Mouse (Mus musculus) embryonic fibroblast, embryonic 13.5 days (primary cell): Measurements from ENCODE around the gene Rapgef5.

Experiments
- CTCF ChIP-seq: IDR thresholded peaks from 2 replicates; pipeline ENCODE4 v1.5.1; 2011; ENCODE audit warnings: mild to moderate bottlenecking, control low read depth, low read length, moderate library complexity, borderline replicate concordance; ENCODE audit not compliant: insufficient read depth
- POLR2A ChIP-seq: IDR thresholded peaks from 2 replicates; pipeline ENCODE4 v1.6.1; 2011; ENCODE audit warnings: low read depth, mild to moderate bottlenecking, control low read depth, low read length, moderate library complexity

DNA sequence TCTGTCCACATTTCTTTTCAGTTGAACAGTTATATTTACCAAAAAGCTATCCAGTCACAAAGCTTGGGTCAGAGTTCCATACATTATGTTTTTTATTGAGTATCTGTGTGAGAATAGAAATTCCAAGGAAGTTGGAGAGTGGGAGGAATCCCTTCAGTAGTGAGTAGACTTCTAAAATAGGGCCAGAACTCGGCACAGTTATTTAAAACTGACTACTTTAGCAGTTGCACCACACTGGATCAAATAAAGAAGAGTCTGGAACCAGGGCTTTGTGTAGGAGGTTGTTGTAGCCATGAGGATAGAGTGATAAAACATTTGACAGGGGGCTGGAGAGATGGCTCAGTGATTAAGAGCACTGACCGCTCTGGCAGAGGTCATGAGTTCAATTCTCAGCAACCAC is 129.5 kb downstream of the Rapgef5 start:
- TF ChIP-seq CTCF, result no peak
- no peak for TF ChIP-seq POLR2A
